Mouse (Mus musculus) liver, embryonic 15.5 days (tissue): Measurements from ENCODE around the gene Sumf1. TPM values are rescaled to one million over a fixed set of nuclear protein-coding genes. Genes with fewer than 3 reads are reported as not detected.

Experiments used
- ATAC-seq: fragments of 200-750 bp; cut with Nextera tagmentation; 2 replicates; pipeline ENCODE4 v1.8.0; 2017; ENCODE audit warnings: moderate number of reproducible peaks, mild to moderate bottlenecking, moderate library complexity; ENCODE audit not compliant: insufficient read depth
- H3K27ac ChIP-seq: fragments of 300-500 bp; sonication (generic); replicated peaks from 2 replicates; pipeline ENCODE4 v1.5.1; 2015; ENCODE audit warnings: mild to moderate bottlenecking, inconsistent platforms
- H3K27me3 ChIP-seq: fragments of 300-500 bp; sonication (generic); 2 replicates; pipeline ENCODE4 v1.6.1; 2015; ENCODE audit warnings: mild to moderate bottlenecking, inconsistent platforms
- H3K36me3 ChIP-seq: fragments of 300-500 bp; sonication (generic); replicated peaks from 2 replicates; pipeline ENCODE4 v1.6.1; 2015; ENCODE audit warnings: moderate library complexity, mild to moderate bottlenecking, inconsistent platforms
- H3K4me1 ChIP-seq: fragments of 300-500 bp; sonication (generic); replicated peaks from 2 replicates; pipeline ENCODE4 v1.6.1; 2015; ENCODE audit warnings: inconsistent platforms
- H3K4me2 ChIP-seq: fragments of 300-500 bp; sonication (generic); 2 replicates; pipeline ENCODE4 v1.6.1; 2015; ENCODE audit warnings: moderate library complexity, mild to moderate bottlenecking, inconsistent platforms
- H3K4me3 ChIP-seq: fragments of 300-500 bp; sonication (generic); replicated peaks from 2 replicates; pipeline ENCODE4 v1.5.1; 2015; ENCODE audit warnings: mild to moderate bottlenecking, inconsistent platforms
- H3K9ac ChIP-seq: fragments of 300-500 bp; sonication (generic); 2 replicates; pipeline ENCODE4 v1.6.1; 2015; ENCODE audit warnings: moderate library complexity, mild to moderate bottlenecking, inconsistent platforms
- H3K9me3 ChIP-seq: fragments of 300-500 bp; sonication (generic); replicated peaks from 2 replicates; pipeline ENCODE4 v1.6.1; 2016; ENCODE audit warnings: inconsistent platforms
- WGBS: fragments of 180-500 bp; shearing (Covaris S2); methylation state at CpG from one replicate; pipeline ENCODE4 v1.1.7; 2015; ENCODE audit warnings: mixed read lengths; ENCODE audit not compliant: insufficient replicate concordance; 5-methylcytosine and 5-hydroxymethylcytosine counted together
- polyA plus RNA-seq: library from polyadenylated mRNA; unstranded; fragments of >200 nt; fragmentation: Nextera tagmentation; extraction: Ambion mirVana; gene quantifications from 2 replicates; pipeline ENCODE4 v1.2.1, GENCODE M21; 2015

The Sumf1 gene
- polyA plus RNA-seq, 1 experiment from 2014 or later = 8.7 TPM

DNA sequence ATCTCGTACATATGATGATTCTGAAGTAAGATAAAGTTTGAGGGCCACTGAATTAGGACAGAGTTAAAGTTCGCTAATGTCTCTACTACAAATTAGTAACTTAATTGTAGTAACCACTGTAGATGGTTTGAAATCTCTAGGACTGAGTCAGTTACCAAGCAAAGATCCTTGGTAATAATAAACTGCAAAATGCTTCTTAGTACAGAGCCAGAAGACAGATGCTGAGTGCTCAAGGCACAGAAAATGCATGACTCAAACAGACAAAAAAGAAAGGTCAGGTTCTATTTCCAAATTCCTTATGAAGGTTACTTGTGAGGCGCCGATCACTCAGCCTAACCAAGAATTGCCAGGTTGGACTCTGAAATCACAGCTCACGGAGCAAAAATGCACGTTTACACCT is 67.5 kb downstream of the Sumf1 start:
- Histone ChIP-seq H3K9ac (no peak overlapping the region), H3K36me3 (no peaks in the 10 kb centered on the region), H3K27me3 (no peaks in the 10 kb centered on the region), H3K9me3 (no peaks in the 10 kb centered on the region), H3K4me3 (no peak overlapping the region), H3K4me1 (no peaks in the 10 kb centered on the region), H3K27ac (no peak overlapping the region), H3K4me2 (no peak overlapping the region)
- WGBS = 71% methylated on average over 6 of the region's 6 CpGs
- ATAC-seq = no peak

DNA sequence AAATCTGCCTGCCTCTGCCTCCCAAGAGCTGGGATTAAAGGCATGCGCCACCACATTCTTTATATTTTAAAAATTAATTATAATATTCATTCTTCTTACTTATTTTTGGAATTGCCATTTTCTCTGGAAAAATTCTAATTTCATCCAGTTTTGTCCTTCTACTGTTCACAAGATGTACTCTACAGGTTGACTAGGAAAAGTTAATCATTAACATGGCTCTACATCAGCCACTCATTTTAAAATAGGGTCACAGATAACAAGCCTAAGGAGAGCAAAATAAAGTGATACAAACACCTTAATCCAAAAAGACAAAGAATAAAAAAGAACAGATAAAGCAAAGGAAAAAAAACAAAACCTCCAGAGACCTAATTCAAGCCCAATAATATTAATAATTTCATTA is 70.4 kb downstream of the Sumf1 start:
- Histone ChIP-seq H3K4me3 (no peak overlapping the region), H3K27me3 (no peaks in the 10 kb centered on the region), H3K27ac (no peak overlapping the region), H3K9ac (no peak overlapping the region), H3K4me2 (no peak overlapping the region), H3K9me3 (no peaks in the 10 kb centered on the region), H3K36me3 (no peaks in the 10 kb centered on the region), H3K4me1 (no peaks in the 10 kb centered on the region)
- whole genome bisulfite sequencing = 69% methylated on average over 1 of the region's 1 CpGs
- no peak for ATAC-seq

DNA sequence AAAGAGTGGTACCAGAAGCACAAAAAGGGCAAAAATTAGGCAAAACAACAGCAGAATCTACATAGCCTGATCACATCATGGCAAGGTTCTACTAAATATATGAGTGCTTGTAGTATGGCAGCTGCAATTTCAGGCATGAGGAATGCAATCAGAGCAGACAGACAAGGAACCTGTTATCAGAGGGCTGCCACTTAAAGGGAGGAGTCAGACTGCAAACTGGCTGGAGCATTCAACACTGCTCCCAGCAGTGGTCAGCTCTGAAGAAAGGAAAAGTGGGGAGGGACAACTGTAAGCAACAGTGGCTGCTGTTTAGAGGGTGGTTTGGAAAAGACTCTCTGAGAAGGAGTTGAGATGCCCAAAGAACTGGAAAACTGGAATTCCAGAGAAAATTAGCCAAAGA is 73.7 kb downstream of the Sumf1 start:
- Histone ChIP-seq H3K4me2 (no peak overlapping the region), H3K27ac (no peak overlapping the region), H3K9me3 (no peaks in the 10 kb centered on the region), H3K36me3 (no peaks in the 10 kb centered on the region), H3K4me3 (no peak overlapping the region), H3K9ac (no peak overlapping the region), H3K27me3 (no peaks in the 10 kb centered on the region), H3K4me1 (no peaks in the 10 kb centered on the region)
- ATAC-seq = no peak

DNA sequence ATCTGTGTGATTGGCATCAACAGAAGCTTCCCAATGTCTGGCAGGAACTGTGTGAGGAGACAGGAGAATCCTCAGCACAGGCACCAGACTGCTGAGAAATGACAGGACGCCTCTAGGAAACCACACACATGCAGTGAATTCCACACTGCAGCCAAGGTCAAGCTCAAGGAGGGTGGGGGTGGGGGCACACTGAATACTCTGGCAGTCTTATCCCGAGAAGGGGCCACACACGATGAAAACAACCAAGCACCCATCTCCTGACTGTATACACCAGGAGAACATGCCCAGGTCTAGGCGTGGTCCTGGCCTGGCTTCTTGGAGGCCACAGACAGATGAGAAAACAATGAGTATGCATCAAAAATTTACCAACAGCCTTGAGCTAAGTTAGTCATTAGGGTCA is 75.0 kb downstream of the Sumf1 start:
- Histone ChIP-seq H3K36me3 (no peaks in the 10 kb centered on the region), H3K4me1 (no peaks in the 10 kb centered on the region), H3K27ac (no peak overlapping the region), H3K4me2 (no peak overlapping the region), H3K9ac (no peak overlapping the region), H3K4me3 (no peak overlapping the region), H3K9me3 (no peaks in the 10 kb centered on the region), H3K27me3 (no peaks in the 10 kb centered on the region)
- 56% methylated on average over 4 of the region's 4 CpGs for WGBS
- ATAC-seq = no peak

DNA sequence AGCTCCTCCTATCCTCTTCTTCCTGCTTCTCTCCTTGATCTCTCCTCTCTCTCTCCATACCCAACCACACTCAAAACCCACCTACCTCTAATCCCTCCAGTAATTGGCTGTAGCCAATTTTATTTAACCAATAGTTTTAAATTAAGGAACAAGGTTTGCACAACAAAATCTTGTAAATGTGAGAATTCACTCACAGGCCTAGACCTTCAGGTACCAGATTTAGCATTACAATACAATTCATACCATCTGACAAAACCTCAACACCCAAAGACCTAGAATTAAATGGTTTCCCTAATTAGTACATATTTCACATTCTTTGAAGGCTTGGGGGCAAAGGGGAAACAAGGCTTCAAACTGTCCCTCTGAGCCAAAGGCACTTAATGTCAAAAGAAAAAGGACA is 78.0 kb downstream of the Sumf1 start:
- Histone ChIP-seq H3K4me3 (no peak overlapping the region), H3K4me2 (no peak overlapping the region), H3K27me3 (no peaks in the 10 kb centered on the region), H3K27ac (no peak overlapping the region), H3K9ac (no peak overlapping the region), H3K36me3 (no peaks in the 10 kb centered on the region), H3K4me1 (0 out of 2 replicates have a peak, but pooled peaks cover 6% of the 10 kb centered on the region), H3K9me3 (no peaks in the 10 kb centered on the region)
- no peak for ATAC-seq

DNA sequence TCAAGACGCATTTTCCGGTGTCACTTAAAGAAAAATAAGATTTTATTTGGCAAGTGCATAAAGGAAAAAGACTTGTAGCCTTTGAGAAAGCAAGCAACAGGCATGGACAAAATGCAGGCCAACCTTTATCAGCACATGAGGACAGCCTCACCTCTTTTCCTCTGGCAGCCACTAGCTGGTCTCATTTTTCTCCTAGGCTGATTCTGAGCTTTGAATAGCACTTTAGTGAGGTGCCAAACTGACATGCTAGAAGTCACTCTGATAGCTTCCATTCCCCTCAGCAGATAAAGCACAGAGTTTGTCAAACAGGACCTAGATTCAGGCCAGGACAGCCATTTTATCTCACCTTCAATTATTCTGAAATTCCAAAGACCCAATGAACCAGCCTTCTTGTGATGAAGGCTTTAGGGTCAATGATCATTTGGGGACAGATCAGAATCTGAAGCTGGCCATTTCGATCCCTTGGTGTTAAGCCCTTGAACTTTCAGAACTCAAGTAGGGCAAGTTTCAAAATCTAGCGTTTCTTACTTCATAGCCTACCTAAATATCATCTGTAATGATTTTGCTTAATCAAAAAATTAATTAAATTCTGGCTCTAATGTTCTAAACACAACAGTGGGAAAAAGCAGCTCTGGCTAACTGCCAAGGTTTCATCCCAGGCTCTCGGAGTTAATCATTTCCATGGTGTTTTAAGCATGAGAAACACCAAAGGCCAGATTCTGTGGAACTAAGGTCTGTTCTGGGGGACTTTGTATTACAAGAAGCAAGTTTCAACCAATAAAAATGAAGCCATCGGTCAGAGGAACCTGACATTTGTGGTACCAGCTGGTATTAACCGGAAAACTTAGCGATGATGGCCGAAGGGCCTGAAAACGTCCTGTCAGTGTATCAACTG is 83.2 kb downstream of the Sumf1 start:
- H3K36me3 ChIP-seq = no peaks in the 10 kb centered on the region
- H3K4me2 ChIP-seq = no peak overlapping the region
- 0 out of 2 replicates have a peak overlapping the region, but pooled peaks have one; percentile 24 for H3K27ac ChIP-seq
- no peak overlapping the region for H3K4me3 ChIP-seq
- 70% methylated on average over 10 of the region's 10 CpGs for WGBS
- H3K27me3 ChIP-seq = no peaks in the 10 kb centered on the region
- ATAC-seq = peak; percentile 52
- H3K4me1 ChIP-seq = 0 out of 2 replicates have a peak, but pooled peaks cover 6% of the 10 kb centered on the region
- no peaks in the 10 kb centered on the region for H3K9me3 ChIP-seq
- no peak overlapping the region for H3K9ac ChIP-seq

DNA sequence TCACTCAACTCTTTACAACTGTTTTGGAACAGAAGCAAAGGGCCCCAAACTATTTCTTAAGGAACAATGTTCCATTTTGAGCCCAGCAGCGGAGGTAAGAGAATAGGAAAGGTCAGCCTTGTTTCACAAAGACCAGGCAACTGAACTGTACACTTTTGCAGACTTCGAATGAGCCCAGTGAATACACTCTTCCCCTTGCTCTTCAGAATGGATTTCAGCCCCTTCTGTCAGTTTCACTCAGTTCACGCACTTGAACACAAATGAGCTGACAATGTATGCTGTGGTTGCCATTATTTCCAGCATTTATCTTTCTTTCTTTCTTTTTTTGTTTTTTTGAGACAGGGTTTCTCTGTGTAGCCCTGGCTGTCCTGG is 86.5 kb downstream of the Sumf1 start:
- no peak overlapping the region for H3K4me2 ChIP-seq
- 0 out of 2 replicates have a peak, but pooled peaks cover 6% of the 10 kb centered on the region for H3K4me1 ChIP-seq
- H3K27ac ChIP-seq = no peak overlapping the region
- no peak overlapping the region for H3K4me3 ChIP-seq
- no peaks in the 10 kb centered on the region for H3K27me3 ChIP-seq
- H3K36me3 ChIP-seq = no peaks in the 10 kb centered on the region
- no peak overlapping the region for H3K9ac ChIP-seq
- 61% methylated on average over 3 of the region's 3 CpGs for WGBS
- ATAC-seq = no peak
- no peaks in the 10 kb centered on the region for H3K9me3 ChIP-seq

DNA sequence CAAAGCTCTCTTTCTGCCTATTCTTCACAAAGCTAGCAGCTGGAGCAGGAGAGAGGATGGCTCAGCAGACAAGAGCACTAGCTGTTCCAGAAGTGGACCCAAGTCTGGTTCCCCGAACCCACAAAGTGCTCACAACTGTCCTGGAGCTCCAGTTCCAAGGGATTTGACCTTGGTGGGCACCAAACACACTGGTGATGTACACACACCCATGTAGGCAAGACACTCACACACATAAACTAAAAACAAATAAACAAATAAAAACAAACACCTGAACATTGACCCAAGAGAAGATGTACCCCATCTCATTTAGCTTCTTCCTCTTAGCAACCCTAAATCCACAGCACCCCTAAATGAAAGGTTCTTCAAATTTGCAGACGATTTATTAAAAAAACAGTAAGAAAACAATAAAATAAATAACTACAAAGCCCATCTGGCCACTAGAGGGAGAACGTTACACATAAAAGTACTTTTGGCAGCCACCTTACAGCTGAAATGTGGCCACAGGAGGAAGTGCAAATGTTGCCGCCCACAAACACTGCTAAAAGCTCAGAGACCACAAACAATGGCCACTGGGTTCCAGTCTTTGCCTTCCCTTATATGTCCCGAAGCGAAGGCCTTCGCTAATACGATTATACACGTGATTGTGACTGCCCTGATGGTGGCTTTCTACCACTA is 87.1 kb downstream of the Sumf1 start:
- Histone ChIP-seq H3K27ac (no peak overlapping the region), H3K4me3 (no peak overlapping the region), H3K4me2 (no peak overlapping the region), H3K9me3 (no peaks in the 10 kb centered on the region), H3K9ac (no peak overlapping the region), H3K36me3 (no peaks in the 10 kb centered on the region), H3K4me1 (0 out of 2 replicates have a peak, but pooled peaks cover 4% of the 10 kb centered on the region), H3K27me3 (no peaks in the 10 kb centered on the region)
- WGBS = 6% methylated on average over 9 of the region's 9 CpGs
- ATAC-seq = no peak

DNA sequence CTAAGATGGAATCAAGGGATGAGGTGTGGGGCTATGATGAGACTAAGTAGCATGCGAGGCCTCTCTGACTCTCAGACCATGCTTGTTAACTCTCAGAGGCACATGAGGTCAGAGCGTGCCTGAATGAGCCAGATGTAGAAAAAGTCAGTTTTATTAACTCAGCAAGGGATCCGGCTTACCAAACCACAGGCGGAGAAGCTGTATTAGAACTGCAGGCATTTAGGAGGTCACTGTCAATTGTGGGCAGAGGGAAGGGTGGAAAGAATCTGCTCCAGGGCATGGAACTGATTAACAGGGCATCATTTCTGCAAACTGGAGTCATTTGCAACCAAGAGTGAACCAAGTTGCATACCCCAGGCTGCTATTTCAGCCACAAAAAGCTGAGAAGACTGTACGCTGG is 89.9 kb downstream of the Sumf1 start:
- H3K9me3 ChIP-seq = no peaks in the 10 kb centered on the region
- H3K27ac ChIP-seq = no peak overlapping the region
- 71% methylated on average over 5 of the region's 5 CpGs for WGBS
- H3K9ac ChIP-seq = no peak overlapping the region
- H3K36me3 ChIP-seq = no peaks in the 10 kb centered on the region
- H3K4me2 ChIP-seq = no peak overlapping the region
- no peaks in the 10 kb centered on the region for H3K27me3 ChIP-seq
- no peak for ATAC-seq
- no peak overlapping the region for H3K4me3 ChIP-seq
- no peaks in the 10 kb centered on the region for H3K4me1 ChIP-seq

DNA sequence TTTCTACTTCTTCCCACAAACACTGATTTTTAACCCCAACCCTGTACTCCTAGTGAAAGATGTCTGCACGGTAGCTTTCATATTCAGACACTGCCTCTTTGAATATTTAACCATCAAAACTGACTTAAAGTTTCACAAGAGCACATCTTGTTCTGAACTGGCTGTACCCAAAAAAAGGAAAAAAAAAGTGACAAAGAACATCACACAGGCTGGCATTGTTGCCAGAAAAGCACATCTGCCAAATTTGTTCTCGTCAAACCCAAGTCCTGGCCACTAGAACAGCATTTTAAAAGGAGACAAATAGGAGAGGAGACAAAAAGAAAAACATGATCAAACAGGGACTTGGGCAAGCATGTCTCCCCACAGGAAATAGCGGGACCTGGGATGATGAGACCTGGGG is 91.9 kb downstream of the Sumf1 start:
- no peak overlapping the region for H3K4me3 ChIP-seq
- H3K4me2 ChIP-seq = no peak overlapping the region
- no peaks in the 10 kb centered on the region for H3K9me3 ChIP-seq
- H3K27ac ChIP-seq = no peak overlapping the region
- 60% methylated on average over 3 of the region's 3 CpGs for WGBS
- no peak for ATAC-seq
- no peaks in the 10 kb centered on the region for H3K27me3 ChIP-seq
- H3K4me1 ChIP-seq = no peaks in the 10 kb centered on the region
- no peak overlapping the region for H3K9ac ChIP-seq
- no peaks in the 10 kb centered on the region for H3K36me3 ChIP-seq

DNA sequence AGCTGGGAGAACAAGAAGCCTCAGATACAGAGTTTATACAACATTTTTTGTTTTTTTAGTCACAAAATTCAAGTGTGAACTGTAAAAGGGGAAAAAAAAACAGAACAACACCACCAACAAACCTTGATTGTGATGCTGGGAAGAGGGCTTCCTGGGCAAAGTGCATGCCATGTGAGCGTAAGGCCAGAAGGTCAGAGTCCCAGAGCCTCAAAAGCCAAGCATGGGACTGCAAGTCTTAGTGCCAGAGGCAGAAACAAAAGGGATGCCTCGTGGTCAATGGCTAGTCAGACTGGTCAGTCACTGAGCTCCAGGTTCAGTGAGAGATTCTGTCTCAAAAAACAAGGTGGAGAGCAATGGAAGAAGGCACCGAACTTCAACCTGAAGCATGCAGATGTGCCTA is 92.7 kb downstream of the Sumf1 start:
- Histone ChIP-seq H3K36me3 (no peaks in the 10 kb centered on the region), H3K27me3 (no peaks in the 10 kb centered on the region), H3K27ac (no peak overlapping the region), H3K4me2 (no peak overlapping the region), H3K9me3 (no peaks in the 10 kb centered on the region), H3K9ac (no peak overlapping the region), H3K4me1 (no peaks in the 10 kb centered on the region), H3K4me3 (no peak overlapping the region)
- no peak for ATAC-seq
- WGBS = 65% methylated on average over 3 of the region's 3 CpGs
